Mouse (Mus musculus): Measurements from ENCODE around the gene Enpp4. TPM values are rescaled to one million over a fixed set of nuclear protein-coding genes. Genes with fewer than 3 reads are reported as not detected.

The Enpp4 gene
- 1 to 10 TPM; 6.8 to 7.9 TPM for polyA plus RNA-seq (2017; shearing (Covaris generic))

GRCm38 (mm10) chr17:44105287-44106138, at the start of gene Enpp4:
Enpp4 (minus strand) TSS chr17:44105809.

GRCm38 (mm10) chr17:44078631-44079350, 26.8 kb downstream of the Enpp4 start, which contains the start of gene Enpp5:
Enpp5 (plus strand) TSS chr17:44078813.

Other genes with a start within 250 kb of the Enpp4 start
- gene Enpp5, start 27.0 kb downstream of the Enpp4 start, polyA plus RNA-seq (2017; shearing (Covaris generic)) = 1 to 10 TPM; 3.8 to 7.0 TPM
- gene Clic5, start 82.8 kb upstream of the Enpp4 start, polyA plus RNA-seq (2017; shearing (Covaris generic)) = under 1 TPM; 0.18 to 0.19 TPM